Mouse (Mus musculus): Measurements from ENCODE around the gene Ppp2r3a. TPM values are rescaled to one million over a fixed set of nuclear protein-coding genes. Genes with fewer than 3 reads are reported as not detected.

Gene Ppp2r3a
- total and polyA plus RNA-seq, 3 experiments = 1.1 to 3.0 TPM; not detected in 1

GRCm38 (mm10) chr9:101160627-101161026, 91.0 kb downstream of the Ppp2r3a start:
- Histone ChIP-seq H3K27ac (ENCODE audit: control insufficient read depth, low read depth, low read length) (no peak overlapping the region), H3K9me3 (replicated peaks; ENCODE audit: insufficient read depth, low read length) (no peaks in the 10 kb centered on the region), H3K4me3 (ENCODE audit: control insufficient read depth in 1 of 2, insufficient read depth in 1 of 2, low read depth in 2 of 2, low read length in 2 of 2) (no peak overlapping the region), H3K9ac (ENCODE audit: control insufficient read depth, low read depth, low read length, poor library complexity, severe bottlenecking) (no peak overlapping the region), H3K79me2 (ENCODE audit: control insufficient read depth, insufficient read depth, low read length, poor library complexity) (no peaks in the 10 kb centered on the region), H3K36me3 (ENCODE audit: control insufficient read depth in 1 of 2, insufficient read depth in 2 of 2, low read length in 2 of 2) (no peaks in the 10 kb centered on the region), H3K4me1 (ENCODE audit: control insufficient read depth in 1 of 2, insufficient read depth in 2 of 2, low read length in 2 of 2) (no peaks in the 10 kb centered on the region), H3K27me3 (ENCODE audit: control insufficient read depth in 1 of 2, insufficient read depth in 2 of 2, low read length in 2 of 2) (no peaks in the 10 kb centered on the region)
- no peak for DNase-seq (ENCODE audit: low read depth, low spot score)
- TF ChIP-seq EP300 (IDR thresholded peaks at IDR 0.05; ENCODE audit: low read depth in 1 of 2, low read length in 2 of 2) = no peak
- TF ChIP-seq ZMIZ1 (IDR thresholded peaks at IDR 0.05; ENCODE audit: low read depth, low read length) = no peak
- no peak for TF ChIP-seq MAZ (IDR thresholded peaks at IDR 0.05; ENCODE audit: low read depth, low read length)
- TF ChIP-seq UBTF (IDR thresholded peaks at IDR 0.05; ENCODE audit: borderline replicate concordance, insufficient read depth, low read depth, low read length) = no peak
- no peak for TF ChIP-seq NRF1 (IDR thresholded peaks at IDR 0.05; ENCODE audit: insufficient read depth, low read depth, low read length, poor library complexity, severe bottlenecking)
- TF ChIP-seq TAL1 (IDR thresholded peaks at IDR 0.05; ENCODE audit: low read length) = no peak
- no peak for TF ChIP-seq NELFE (IDR thresholded peaks at IDR 0.05; ENCODE audit: low read depth, low read length)
- TF ChIP-seq TCF12 (IDR thresholded peaks at IDR 0.05; ENCODE audit: low read depth, low read length) = no peak
- TF ChIP-seq GABPA (IDR thresholded peaks at IDR 0.05; ENCODE audit: low read depth, low read length) = no peak
- no peak for TF ChIP-seq USF1 (IDR thresholded peaks at IDR 0.05; ENCODE audit: low read depth, low read length)
- no peak for TF ChIP-seq POLR2AphosphoS2 (IDR thresholded peaks at IDR 0.05; ENCODE audit: low read length)

GRCm38 (mm10) chr9:101160092-101160491, 91.5 kb downstream of the Ppp2r3a start:
- H3K27ac ChIP-seq (ENCODE audit: control insufficient read depth, low read depth, low read length) = no peak overlapping the region
- H3K79me2 ChIP-seq (ENCODE audit: control insufficient read depth, insufficient read depth, low read length, poor library complexity) = no peaks in the 10 kb centered on the region
- no peak overlapping the region for H3K9ac ChIP-seq (ENCODE audit: control insufficient read depth, low read depth, low read length, poor library complexity, severe bottlenecking)
- H3K9me3 ChIP-seq (replicated peaks; ENCODE audit: insufficient read depth, low read length) = no peaks in the 10 kb centered on the region
- no peaks in the 10 kb centered on the region for H3K4me1 ChIP-seq (ENCODE audit: control insufficient read depth in 1 of 2, insufficient read depth in 2 of 2, low read length in 2 of 2)
- no peaks in the 10 kb centered on the region for H3K27me3 ChIP-seq (ENCODE audit: control insufficient read depth in 1 of 2, insufficient read depth in 2 of 2, low read length in 2 of 2)
- no peak overlapping the region for H3K4me3 ChIP-seq (ENCODE audit: control insufficient read depth in 1 of 2, insufficient read depth in 1 of 2, low read depth in 2 of 2, low read length in 2 of 2)
- H3K36me3 ChIP-seq (ENCODE audit: control insufficient read depth in 1 of 2, insufficient read depth in 2 of 2, low read length in 2 of 2) = no peaks in the 10 kb centered on the region
- TF ChIP-seq EP300 (IDR thresholded peaks at IDR 0.05; ENCODE audit: low read depth in 1 of 2, low read length in 2 of 2) = no peak
- TF ChIP-seq SIN3A (IDR thresholded peaks at IDR 0.05; ENCODE audit: low read length) = no peak
- no peak for TF ChIP-seq MYB (IDR thresholded peaks at IDR 0.05; ENCODE audit: low read depth, low read length)
- no peak for TF ChIP-seq MAX (IDR thresholded peaks at IDR 0.05; ENCODE audit: low read length)
- TF ChIP-seq E2F4 (IDR thresholded peaks at IDR 0.05; ENCODE audit: borderline replicate concordance, low read depth, low read length) = no peak
- TF ChIP-seq MYC (IDR thresholded peaks at IDR 0.05; ENCODE audit: low read depth, low read length) = no peak
- no peak for DNase-seq (ENCODE audit: low read depth, low spot score)
